Mouse (Mus musculus): ENCODE measurements around the gene Ltbp1.

The Ltbp1 gene

DNA sequence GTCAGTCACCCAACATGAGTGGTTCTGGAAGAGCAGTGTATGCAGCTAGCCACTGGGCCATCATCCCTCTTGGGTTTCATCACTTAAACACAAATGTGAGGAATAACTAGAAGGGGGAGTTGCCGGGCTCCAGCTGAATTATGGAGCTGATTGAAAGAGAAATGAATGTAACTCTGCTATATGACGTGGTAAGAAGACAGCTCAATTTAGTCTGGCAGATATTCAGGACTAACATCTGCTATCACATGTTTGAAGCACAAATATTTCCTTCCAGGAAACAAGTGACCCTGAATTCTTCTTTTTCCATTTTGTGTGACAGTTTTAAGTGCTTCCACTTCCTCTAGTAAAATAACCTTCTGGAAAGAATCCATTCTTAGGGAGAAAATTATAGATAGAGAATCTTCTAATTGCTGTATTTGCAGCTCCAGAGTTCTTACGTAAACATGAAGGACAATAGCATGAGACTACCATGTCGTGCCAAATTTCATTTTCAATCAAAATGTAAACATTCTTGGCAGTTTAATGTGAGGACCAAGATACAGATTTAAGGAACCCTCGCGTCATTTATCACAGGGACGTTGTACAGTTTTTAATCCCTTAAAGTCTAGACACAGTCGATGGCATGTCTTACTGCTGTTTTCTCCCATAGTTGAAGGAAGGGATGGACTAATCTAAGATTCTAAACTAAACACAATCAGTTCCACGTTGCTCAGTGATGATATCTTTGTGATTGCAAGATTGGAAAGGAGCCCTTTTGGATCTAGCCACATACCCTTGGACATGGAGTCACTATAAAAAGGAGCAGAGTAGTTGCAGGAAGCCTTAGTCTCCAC is 279.7 kb downstream of the Ltbp1 start:
- no peak for DNase-seq (ENCODE audit: low read depth, low spot score)

DNA sequence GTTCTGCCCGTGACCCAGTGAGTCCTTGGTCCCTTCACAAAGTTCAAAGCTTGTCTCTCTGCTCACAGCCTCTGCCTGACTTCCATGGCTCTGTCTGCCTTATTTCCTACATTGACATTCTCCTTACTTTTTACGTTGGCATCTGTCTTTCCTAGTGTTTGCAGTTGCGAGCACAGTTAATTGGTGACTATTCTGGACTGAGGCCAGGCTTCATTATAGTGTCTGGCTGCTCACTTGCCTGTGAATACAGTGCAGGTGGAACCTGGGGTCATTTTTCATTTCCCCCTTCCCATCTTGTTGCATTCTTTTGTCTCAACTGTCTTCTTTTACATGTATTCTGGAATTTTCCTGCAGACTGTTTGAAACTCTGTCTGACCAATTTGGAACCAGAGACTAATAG is 287.6 kb downstream of the Ltbp1 start:
- no peak for DNase-seq (ENCODE audit: low read depth, low spot score)

DNA sequence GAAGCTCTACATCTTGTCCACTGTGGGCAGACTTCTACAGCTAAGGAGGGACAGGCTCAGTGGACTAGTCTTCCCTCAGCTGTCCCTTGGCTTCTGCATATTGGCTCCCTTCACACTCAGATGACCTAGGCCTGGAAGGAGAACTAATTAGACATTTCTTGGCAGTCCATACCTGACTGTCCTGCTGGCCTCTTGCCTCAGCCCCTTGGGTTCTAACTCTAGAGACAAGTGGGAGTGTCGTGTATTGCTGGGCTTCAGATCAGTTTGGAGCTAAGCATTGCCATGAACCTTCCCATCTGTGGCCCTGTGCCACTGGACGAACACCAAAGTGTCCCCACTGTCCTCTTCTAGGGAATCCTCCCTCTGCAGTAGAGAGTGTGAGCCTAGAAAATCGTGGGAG is 288.4 kb downstream of the Ltbp1 start:
- no peak for DNase-seq (ENCODE audit: low read depth, low spot score)

DNA sequence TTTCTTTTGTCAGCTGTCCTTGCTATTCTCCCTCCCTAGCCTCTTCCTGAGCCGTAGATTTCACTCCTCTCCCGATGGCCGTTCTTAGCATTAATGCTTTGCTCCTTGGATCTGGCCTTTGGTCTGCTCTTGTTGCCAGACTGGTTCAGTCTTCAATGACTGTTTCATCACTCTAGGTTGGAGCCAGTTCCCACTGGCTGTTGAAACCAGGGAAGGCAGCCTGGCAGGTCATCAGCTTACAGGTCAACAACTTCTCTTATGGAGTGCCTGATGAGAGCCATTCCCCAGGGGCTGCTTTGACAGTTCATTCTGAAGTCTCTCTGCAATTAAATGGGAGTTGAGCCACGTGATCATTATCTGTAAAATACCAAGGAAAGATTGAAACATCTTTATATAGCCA is 295.5 kb downstream of the Ltbp1 start:
- no peak for DNase-seq (ENCODE audit: low read depth, low spot score)

DNA sequence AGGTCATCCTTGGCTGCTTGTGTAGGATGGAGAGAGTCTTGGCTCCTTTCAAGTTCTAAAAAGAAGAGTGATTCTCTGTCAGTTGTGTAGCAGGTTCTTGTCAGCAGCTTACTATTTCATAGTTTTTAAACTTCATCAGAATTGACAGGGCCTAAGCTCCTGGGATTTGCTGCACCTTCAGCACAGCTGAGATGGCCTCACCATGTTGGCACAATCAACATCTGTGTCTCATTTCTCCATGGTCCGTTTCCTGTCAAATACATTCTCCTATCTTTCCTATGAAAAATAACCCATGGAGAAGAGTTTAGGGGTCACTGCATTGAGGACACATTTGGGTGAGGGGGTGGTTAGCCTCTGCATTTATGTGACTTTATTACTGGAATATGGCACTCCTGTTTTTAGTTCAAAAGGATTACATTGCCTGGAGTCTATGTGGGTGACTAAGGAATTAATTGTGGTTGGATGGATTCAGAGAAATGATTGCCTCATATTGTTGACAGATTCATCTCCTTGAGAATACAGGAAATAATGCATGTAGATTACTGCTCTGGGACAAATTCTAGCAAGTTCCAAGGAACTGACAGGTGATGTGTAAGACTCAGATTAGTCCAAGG is 299.5 kb downstream of the Ltbp1 start:
- DNase-seq (ENCODE audit: low read depth, low spot score): no peak

DNA sequence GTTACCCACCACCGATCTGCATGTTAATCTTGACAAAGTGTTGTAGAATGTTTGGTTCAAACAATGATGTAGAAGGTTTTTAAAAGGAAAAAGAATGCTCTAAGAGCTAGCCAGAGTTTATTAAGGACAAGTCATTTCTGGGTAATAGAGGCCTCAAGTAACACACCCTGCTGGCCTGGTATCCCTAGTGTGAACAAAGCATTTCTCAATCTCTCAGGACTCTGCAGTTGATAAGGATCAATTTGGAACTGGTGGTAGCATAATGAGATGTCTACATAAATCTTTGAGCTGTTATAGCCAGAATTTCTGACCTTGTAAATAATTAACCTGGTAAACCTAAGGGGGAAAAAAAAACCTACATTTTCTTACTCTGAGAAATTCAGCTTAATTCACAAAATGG is 300.3 kb downstream of the Ltbp1 start:
- no peak for DNase-seq (ENCODE audit: low read depth, low spot score)

DNA sequence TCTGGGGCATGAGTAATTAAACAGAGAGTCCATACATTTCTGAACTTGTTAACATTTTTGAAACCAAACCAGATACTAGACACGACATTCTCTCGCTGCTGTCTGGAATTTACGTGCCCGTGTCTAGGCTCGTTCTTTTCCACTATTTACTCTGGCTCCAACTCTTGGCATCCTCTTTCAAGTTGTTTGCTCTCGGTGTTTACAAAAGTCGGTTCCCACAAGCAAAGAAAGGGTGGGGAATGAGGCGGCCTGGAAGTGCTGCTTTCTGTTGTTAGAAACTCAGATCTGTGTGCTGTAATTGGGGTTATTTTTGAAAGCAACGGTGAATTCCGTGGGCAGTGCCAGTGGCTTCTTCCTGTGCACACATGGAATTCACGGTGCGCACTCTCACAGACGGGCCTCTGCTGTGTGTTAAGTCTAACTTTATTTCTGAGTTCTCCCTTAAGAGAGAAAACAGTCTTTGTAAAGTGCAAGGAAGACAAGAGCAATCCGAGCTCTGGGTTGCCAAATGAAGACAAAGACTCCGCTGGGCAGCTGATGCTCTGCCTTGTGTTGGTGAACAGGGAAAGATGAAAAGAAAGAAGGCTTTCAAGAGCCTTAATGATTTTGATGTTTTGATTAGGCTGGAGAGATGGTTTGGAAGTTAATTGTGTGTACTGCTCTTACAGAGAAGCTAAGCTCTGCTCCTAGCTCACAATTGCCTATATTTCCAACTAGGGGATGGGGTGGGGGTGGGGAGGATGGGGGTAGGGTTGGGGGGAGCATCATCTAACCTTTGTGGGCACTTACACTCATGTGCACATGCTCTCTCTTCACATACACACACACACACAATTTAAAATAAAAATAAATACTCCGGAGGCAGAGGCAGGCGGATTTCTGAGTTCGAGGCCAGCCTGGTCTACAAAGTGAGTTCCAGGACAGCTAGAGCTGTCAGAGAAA is 302.0 kb downstream of the Ltbp1 start:
- DNase-seq (ENCODE audit: low read depth, low spot score): no peak

DNA sequence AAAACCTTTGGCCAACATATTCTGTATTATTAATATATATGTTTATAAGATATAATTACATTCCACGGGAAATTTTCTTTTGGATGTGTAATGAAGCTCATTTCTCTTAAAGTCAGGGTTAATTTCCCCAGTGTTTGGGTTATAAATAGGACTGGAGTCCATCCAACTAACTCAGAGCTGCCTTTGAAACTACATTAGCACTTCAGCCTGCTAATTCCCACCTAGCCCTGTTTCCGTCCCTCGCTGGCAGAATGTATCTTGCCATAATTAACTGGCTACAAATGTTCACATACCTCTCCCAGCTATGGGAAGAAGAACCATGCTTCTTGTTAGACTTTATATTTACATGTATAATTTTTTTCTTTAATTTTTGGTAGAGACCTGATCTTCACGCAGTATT is 311.7 kb downstream of the Ltbp1 start:
- DNase-seq (ENCODE audit: low read depth, low spot score): no peak

DNA sequence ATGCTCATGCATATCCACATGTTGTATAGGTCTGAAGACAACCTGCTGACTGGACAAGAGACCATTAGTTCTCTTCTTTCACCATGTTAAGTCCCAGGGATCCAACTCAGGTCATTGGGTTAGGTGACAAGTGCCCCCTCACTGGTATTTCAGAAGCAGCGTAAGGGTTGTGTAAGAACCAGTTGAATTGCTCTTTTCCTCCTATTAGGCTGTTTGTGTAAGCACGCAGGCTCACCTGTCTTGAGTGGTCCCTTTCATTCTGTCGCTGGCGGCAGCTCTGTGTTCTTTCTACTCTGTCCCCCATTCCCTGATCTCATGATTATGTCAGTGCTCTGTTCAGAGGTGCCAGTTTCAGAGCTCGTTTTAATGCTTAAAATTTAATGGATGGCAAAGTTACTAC is 317.9 kb downstream of the Ltbp1 start:
- DNase-seq (ENCODE audit: low read depth, low spot score): no peak

DNA sequence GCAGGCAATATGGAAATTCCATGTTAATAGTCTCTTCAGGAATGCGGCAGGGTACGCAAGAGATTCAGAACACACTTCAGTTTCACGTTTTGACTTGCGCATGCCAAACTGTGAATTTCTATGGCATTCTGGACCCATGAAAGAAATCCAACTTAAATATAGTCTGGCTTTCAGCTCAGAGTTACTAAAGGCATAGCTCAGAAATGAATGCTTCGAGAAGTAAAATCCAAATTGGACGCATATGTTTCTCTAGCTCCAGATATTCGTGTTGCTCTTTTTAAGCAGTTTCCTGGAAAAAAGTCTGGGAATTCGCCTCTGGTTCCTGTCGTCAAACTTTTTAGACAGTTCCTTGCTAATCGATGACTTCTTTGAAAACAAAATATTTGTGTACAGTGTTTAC is 318.4 kb downstream of the Ltbp1 start:
- no peak for DNase-seq (ENCODE audit: low read depth, low spot score)

DNA sequence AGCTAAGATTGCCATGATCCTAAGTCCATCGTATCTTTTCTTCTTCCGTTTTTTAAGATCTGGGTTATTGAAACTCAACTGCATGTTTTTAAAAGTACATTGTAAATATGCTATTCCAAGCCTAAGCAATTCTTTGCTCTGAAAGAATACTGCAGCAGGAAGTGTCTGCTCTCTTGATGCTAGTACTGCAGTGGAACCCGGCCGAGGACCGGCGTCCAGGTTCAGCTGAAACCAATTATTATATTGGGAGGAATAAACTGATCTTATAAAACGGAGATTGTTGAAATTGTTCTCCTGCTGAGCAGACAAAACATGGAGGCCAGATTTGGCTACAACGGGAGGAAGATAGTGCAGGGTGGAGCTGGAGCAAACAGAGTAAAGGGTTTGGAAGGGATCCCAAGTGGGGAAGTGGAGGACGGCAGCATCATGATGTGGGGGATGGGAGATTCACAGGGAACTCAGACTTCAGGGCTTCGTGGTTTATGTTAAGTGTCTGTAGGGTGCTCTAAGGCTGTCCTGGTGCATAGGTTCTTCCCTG is 322.8 kb downstream of the Ltbp1 start:
- no peak for DNase-seq (ENCODE audit: low read depth, low spot score)

DNA sequence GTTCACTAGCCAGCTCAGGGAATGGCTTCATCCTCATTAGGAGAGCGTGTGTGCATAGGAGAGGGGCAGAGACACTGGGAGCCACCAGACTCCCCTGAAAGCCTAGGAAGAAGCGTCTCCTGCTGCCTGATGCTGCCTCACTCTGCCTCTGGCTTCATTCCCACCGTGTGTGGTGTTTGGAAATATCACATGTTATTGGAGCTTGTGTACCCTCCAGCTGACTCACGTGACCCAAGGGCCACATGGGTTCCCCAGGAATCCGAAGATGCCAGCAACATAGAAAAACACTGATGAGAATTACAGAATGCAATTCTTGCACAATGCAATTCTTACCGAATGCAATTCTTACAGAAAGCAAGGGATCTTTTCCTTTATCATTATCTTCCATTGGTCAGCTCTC is 325.0 kb downstream of the Ltbp1 start:
- DNase-seq (ENCODE audit: low read depth, low spot score): no peak

DNA sequence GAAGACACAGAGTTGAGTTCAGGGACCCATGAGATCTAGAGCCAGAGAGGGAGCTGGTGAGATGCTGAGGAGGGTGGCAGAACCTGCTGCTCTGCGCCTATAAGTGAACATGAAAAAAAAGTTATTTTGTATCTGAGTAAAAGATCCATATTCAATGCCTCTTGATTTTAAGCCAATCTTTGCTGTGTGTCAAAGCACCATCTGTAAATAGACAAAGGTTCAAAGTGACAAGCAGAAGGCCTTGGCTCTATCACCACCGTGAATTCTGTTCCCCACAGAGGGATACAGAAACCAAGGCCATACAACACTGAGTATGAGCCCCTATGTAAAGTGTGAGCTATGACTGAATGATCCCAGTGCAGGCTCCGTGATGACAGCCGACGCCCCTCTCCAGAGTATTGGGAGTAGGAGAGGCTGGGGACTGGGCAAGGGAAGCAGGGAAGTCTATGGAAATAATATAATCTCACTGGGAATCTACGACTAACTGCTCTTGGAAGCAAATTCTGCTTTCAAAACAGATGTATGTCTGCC is 326.1 kb downstream of the Ltbp1 start:
- DNase-seq (ENCODE audit: low read depth, low spot score): no peak

DNA sequence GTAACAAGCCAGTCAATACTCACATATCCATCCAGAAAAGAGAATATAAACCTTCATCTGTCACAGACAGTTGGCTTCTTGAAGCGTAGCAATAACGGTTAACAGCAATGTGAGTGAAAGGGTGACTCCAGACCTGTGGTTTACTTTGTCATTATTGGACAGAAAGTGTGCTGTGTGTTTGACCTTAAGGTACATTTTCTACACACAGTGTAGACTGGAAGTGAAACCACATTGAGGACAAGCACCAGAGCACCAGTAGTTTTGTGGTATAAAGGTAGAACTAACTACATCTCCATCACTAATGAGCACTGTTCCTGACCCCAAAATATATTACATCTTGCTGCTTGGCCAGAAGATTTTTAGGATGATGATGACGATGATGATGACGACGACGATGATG is 326.9 kb downstream of the Ltbp1 start:
- no peak for DNase-seq (ENCODE audit: low read depth, low spot score)

DNA sequence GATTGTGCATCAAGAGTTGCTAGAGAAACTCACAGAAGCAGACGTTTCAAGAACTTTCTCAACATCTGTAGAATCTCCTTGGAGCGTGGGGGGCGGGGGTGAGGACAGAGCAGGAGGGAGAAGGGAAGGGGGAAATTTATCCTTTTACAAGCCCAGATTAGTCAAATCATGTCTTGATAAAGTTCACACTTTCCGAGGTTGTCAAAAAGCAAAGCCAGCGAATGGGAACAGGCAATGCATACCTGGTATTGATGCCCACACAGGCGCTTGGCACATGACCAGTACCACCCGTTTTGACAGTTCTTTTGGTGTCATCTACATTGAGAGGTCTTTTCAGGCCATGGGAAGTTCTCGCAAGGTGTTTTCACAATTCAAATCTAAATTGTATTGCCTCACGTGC is 327.6 kb downstream of the Ltbp1 start:
- DNase-seq (ENCODE audit: low read depth, low spot score): no peak

DNA sequence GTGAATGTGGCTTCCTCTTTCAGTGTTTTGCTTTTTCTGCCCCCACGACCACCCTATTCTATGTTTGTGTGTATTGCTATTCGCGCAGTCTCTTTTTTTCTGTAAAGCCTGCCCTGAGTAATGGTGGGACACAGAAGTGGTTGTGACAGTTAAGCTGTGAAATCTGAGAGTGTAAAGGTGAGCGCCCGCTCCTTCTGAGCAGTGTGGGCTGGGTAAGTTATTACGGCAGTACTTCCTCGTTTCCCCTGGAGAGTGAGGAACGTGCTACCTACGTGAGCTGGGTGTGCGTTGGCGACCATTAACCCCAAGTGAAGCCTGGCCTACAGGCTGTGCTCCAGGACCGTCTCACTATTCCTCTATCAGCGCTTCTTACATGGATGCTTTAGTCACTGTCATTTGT is 328.4 kb downstream of the Ltbp1 start:
- DNase-seq (ENCODE audit: low read depth, low spot score): no peak

DNA sequence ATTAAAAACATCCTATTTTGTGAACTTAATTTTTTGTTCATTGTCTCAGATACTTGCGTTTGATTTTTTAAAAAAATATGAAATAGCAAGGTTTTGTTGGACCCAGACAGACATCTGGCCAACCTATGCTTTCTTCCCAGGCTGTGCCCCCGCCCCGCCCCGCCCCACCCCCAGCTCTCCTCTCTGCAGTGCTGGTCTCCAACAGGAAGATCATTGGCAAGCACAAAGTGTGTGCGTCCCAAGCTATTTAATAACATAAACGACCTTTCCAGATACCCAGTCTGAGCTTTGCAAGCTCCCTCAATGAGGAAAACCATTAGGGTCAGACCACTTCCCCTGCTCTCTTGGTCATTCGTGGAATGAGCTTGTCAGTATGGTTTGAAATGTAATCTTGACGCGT is 330.3 kb downstream of the Ltbp1 start:
- no peak for DNase-seq (ENCODE audit: low read depth, low spot score)

DNA sequence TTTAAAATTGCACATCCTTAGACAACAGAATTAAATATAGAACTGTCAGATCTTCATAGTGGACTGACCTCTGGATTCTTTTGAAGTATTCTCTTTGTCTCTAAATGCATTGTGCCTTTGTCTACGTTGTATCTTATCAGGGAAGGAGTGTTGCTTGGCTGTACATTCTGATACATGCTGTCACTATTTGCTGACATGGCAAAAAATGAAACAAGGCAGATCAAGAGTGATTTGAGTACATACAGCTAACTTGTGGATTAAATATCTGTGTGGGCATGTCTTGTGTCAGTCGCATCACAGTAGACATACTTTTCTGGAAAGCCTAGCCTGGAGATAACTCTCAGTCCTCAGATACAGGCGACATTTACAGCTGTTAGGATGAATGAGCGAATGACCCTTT is 335.9 kb downstream of the Ltbp1 start:
- DNase-seq (ENCODE audit: low read depth, low spot score): no peak

DNA sequence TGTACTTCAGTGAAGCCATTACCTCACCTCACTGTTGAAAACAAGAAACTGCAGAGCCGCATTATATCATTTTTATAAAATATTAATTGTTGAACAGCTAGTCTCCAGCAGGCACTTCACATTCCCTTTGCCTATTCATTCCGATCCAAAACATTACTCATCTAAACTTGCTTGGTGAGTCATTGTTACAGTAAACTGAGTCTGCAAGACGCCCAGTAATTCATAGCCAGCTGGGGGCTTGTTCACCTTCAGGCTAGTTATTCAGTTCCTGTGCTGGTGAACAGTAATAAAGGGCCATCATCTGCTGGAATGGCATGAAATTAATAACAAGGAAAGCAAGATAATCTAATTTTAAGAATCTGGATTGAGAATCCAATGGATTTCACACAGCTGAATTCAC is 339.7 kb downstream of the Ltbp1 start:
- no peak for DNase-seq (ENCODE audit: low read depth, low spot score)

DNA sequence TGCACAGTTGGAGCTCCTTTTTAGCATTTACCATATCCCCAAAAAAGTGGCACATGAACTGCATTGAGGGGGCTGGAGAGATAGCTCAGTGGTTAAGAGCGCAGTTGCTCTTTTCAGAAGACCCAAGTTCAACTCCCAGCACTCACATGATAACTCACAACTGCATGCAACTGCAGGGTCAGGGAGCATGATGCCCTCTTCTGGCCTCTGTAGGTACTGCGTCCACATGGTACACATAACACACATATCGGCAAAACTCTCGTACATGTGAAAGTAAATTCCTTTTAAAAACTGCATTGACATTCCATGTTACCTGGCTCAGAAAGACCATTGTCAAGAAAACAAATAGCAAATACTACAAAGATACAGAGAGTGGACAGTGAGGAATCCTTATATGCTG is 342.0 kb downstream of the Ltbp1 start:
- no peak for DNase-seq (ENCODE audit: low read depth, low spot score)

DNA sequence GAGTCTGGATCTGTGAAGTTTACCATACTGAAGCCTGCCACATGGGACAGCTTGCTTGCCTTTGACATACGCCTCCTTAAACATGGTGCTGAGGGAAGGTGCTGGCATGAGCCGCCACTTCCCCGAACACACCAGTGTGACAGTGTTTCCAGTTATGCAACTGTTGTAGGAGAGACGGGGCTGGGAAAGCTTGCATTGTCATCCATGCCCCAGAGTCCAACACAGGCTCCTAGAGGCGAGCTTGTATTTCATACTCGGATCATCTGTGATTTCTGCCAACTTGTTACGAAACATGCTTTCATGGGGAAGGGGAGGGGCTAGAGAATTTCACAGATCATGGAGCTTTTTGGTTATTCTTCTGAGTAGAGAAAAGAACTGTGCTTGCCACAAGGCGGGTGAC is 343.7 kb downstream of the Ltbp1 start:
- no peak for DNase-seq (ENCODE audit: low read depth, low spot score)

DNA sequence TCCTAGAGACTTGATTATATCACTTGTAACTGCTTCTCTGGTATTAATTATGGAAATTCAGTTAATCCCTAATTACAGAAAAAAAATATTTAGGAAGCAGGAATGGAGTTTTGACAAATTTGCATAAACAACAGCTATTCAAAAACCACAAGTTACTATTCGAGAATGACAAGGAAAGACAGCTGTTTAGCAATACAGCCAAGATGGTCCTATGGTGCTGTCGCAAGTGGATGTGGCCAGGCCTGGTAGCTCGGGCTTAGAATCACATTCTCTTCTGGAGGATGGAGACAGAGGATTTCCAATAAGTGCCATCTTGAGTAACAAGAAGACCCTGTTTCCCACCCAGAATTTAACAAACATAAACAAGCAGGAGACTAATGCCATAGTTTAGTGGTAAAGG is 344.2 kb downstream of the Ltbp1 start:
- DNase-seq (ENCODE audit: low read depth, low spot score): no peak
